Mouse (Mus musculus): ENCODE results near the gene Hmbs. TPM values are rescaled to one million over a fixed set of nuclear protein-coding genes. Genes with fewer than 3 reads are reported as not detected.
A peak's percentile ranks its signal among the peaks of the same experiment; 100 is the strongest.
"Not testable (repeated sequence)": the region's sequence is repeated elsewhere in the genome, so short reads cannot be mapped to it uniquely, and the experiment has no call there.

Hmbs gene
- polyA plus RNA-seq, 1 experiment from 2014 or later: 99.4 TPM

GRCm38 (mm10) chr9:44311136-44312134 lies 32.6 kb downstream of the Hmbs start:
- H3K36me3 ChIP-seq: peaks cover 43% of the 10 kb centered on the region
- no peak overlapping the region for H3K9ac ChIP-seq
- no peaks in the 10 kb centered on the region for H3K27me3 ChIP-seq
- peaks cover 5% of the 10 kb centered on the region; the same call in 1 of the 2 replicates for H3K4me1 ChIP-seq
- no peaks in the 10 kb centered on the region for H3K9me3 ChIP-seq (replicated peaks)
- WGBS: 19% methylated on average over 27 of the region's 27 CpGs
- no peak for ATAC-seq (ENCODE audit: insufficient number of reproducible peaks, low FRiP score, low TSS enrichment, low read depth)
- 0 out of 2 replicates have a peak overlapping the region, but pooled peaks have one; percentile 17 for H3K27ac ChIP-seq (replicated peaks)
- 0 out of 2 replicates have a peak overlapping the region, but pooled peaks have one; percentile 2 for H3K4me2 ChIP-seq (replicated peaks)
- H3K4me3 ChIP-seq (replicated peaks): no peak overlapping the region

- Histone ChIP-seq H3K27ac (replicated peaks) (0 out of 2 replicates have a peak overlapping the region, but pooled peaks have one; percentile 17), H3K36me3 (peaks cover 37% of the 10 kb centered on the region), H3K9ac (no peak overlapping the region), H3K4me3 (replicated peaks) (no peak overlapping the region), H3K27me3 (no peaks in the 10 kb centered on the region), H3K4me2 (replicated peaks) (0 out of 2 replicates have a peak overlapping the region, but pooled peaks have one; percentile 2), H3K9me3 (replicated peaks) (no peaks in the 10 kb centered on the region), H3K4me1 (peaks cover 5% of the 10 kb centered on the region; the same call in 1 of the 2 replicates)
- ATAC-seq (ENCODE audit: insufficient number of reproducible peaks, low FRiP score, low TSS enrichment, low read depth): no peak
- WGBS: 33% methylated on average over 10 of the region's 10 CpGs
These were observed 33.3 kb downstream of the Hmbs start for GRCm38 (mm10) chr9:44310750-44311135.

- WGBS: 54% methylated on average over 3 of the region's 3 CpGs
- peaks cover 27% of the 10 kb centered on the region for H3K36me3 ChIP-seq
- no peak overlapping the region for H3K4me2 ChIP-seq (replicated peaks)
- no peak overlapping the region for H3K27ac ChIP-seq (replicated peaks)
- H3K9ac ChIP-seq: no peak overlapping the region
- no peaks in the 10 kb centered on the region for H3K27me3 ChIP-seq
- H3K4me1 ChIP-seq: peaks cover 7% of the 10 kb centered on the region
- no peak overlapping the region for H3K4me3 ChIP-seq (replicated peaks)
- ATAC-seq (ENCODE audit: insufficient number of reproducible peaks, low FRiP score, low TSS enrichment, low read depth): no peak
- H3K9me3 ChIP-seq (replicated peaks): no peaks in the 10 kb centered on the region
These were observed 34.3 kb downstream of the Hmbs start for GRCm38 (mm10) chr9:44309756-44310155.

- 93% methylated on average over 2 of the region's 2 CpGs for WGBS
- H3K4me3 ChIP-seq (replicated peaks): no peak overlapping the region
- H3K36me3 ChIP-seq: peaks cover 10% of the 10 kb centered on the region
- H3K27ac ChIP-seq (replicated peaks): no peak overlapping the region
- no peaks in the 10 kb centered on the region for H3K9me3 ChIP-seq (replicated peaks)
- no peak overlapping the region for H3K9ac ChIP-seq
- H3K4me1 ChIP-seq: peaks cover 14% of the 10 kb centered on the region
- no peaks in the 10 kb centered on the region for H3K27me3 ChIP-seq
- no peak for ATAC-seq (ENCODE audit: insufficient number of reproducible peaks, low FRiP score, low TSS enrichment, low read depth)
- H3K4me2 ChIP-seq (replicated peaks): no peak overlapping the region
These were observed 36.8 kb downstream of the Hmbs start for GRCm38 (mm10) chr9:44307248-44307647.

- Histone ChIP-seq H3K27ac (replicated peaks) (no peak overlapping the region), H3K4me1 (peaks cover 14% of the 10 kb centered on the region), H3K27me3 (no peaks in the 10 kb centered on the region), H3K36me3 (peaks cover 17% of the 10 kb centered on the region), H3K4me3 (replicated peaks) (no peak overlapping the region), H3K9ac (no peak overlapping the region), H3K4me2 (replicated peaks) (no peak overlapping the region), H3K9me3 (replicated peaks) (no peaks in the 10 kb centered on the region)
- ATAC-seq (ENCODE audit: insufficient number of reproducible peaks, low FRiP score, low TSS enrichment, low read depth): no peak
- WGBS: 87% methylated on average over 6 of the region's 6 CpGs
These were observed 37.5 kb downstream of the Hmbs start for GRCm38 (mm10) chr9:44306532-44306931.

- Histone ChIP-seq H3K9ac (peak within 1 kb of the TSS; percentile 92), H3K4me1 (peaks cover 9% of the 10 kb centered on the region), H3K27ac (replicated peaks) (peak within 1 kb of the TSS; percentile 85), H3K9me3 (replicated peaks) (no peaks in the 10 kb centered on the region), H3K4me3 (replicated peaks) (peak within 1 kb of the TSS; percentile 99), H3K4me2 (replicated peaks) (peak within 1 kb of the TSS; percentile 55), H3K27me3 (no peaks in the 10 kb centered on the region), H3K36me3 (peaks cover 17% of the 10 kb centered on the region)
- WGBS: under 1% methylated on average over 54 of the region's 54 CpGs
- peak; percentile 99 for ATAC-seq (ENCODE audit: insufficient number of reproducible peaks, low FRiP score, low TSS enrichment, low read depth)
These were observed 38.5 kb downstream of the Hmbs start, which contains the start of gene Hinfp for GRCm38 (mm10) chr9:44305466-44306079. Gene Hinfp (minus strand): TSS chr9:44305671.

- H3K27me3 ChIP-seq; ATAC-seq (ENCODE audit: insufficient number of reproducible peaks, low FRiP score, low TSS enrichment, low read depth); H3K9ac ChIP-seq; H3K9me3 ChIP-seq (replicated peaks); H3K4me2 ChIP-seq (replicated peaks); H3K4me1 ChIP-seq; H3K27ac ChIP-seq (replicated peaks); H3K4me3 ChIP-seq (replicated peaks): not testable (repeated sequence)
- peaks cover 66% of the 10 kb centered on the region for H3K36me3 ChIP-seq
- 95% methylated on average over 3 of the region's 3 CpGs for WGBS
These were observed 44.0 kb downstream of the Hmbs start for GRCm38 (mm10) chr9:44300001-44300400.

GRCm38 (mm10) chr9:44292490-44292889 lies 51.5 kb downstream of the Hmbs start:
- ATAC-seq (ENCODE audit: insufficient number of reproducible peaks, low FRiP score, low TSS enrichment, low read depth): no peak
- no peaks in the 10 kb centered on the region for H3K9me3 ChIP-seq (replicated peaks)
- H3K4me3 ChIP-seq (replicated peaks): no peak overlapping the region
- WGBS: 71% methylated on average over 3 of the region's 3 CpGs
- no peak overlapping the region for H3K9ac ChIP-seq
- no peak overlapping the region for H3K27ac ChIP-seq (replicated peaks)
- H3K36me3 ChIP-seq: peaks cover 64% of the 10 kb centered on the region
- H3K4me1 ChIP-seq: peaks cover 15% of the 10 kb centered on the region
- no peak overlapping the region for H3K4me2 ChIP-seq (replicated peaks)
- H3K27me3 ChIP-seq: peaks cover 16% of the 10 kb centered on the region

- peaks cover 26% of the 10 kb centered on the region for H3K4me1 ChIP-seq
- 11% methylated on average over 11 of the region's 11 CpGs for WGBS
- H3K9ac ChIP-seq: no peak overlapping the region
- H3K27ac ChIP-seq (replicated peaks): no peak overlapping the region
- H3K36me3 ChIP-seq: peaks cover 33% of the 10 kb centered on the region
- H3K9me3 ChIP-seq (replicated peaks): no peaks in the 10 kb centered on the region
- H3K4me3 ChIP-seq (replicated peaks): no peak overlapping the region
- peak overlapping the region; percentile 93; the same call in 1 of the 2 replicates for H3K4me2 ChIP-seq (replicated peaks)
- H3K27me3 ChIP-seq: peaks cover 23% of the 10 kb centered on the region
- ATAC-seq (ENCODE audit: insufficient number of reproducible peaks, low FRiP score, low TSS enrichment, low read depth): no peak
These were observed 55.1 kb downstream of the Hmbs start for GRCm38 (mm10) chr9:44288959-44289291.

- peak within 1 kb of the TSS; percentile 65 for H3K9ac ChIP-seq
- peak within 1 kb of the TSS; percentile 62 for H3K4me3 ChIP-seq (replicated peaks)
- H3K9me3 ChIP-seq (replicated peaks): no peaks in the 10 kb centered on the region
- peaks cover 23% of the 10 kb centered on the region for H3K27me3 ChIP-seq
- peak; percentile 16; the same call in 1 of the 2 replicates for ATAC-seq (ENCODE audit: insufficient number of reproducible peaks, low FRiP score, low TSS enrichment, low read depth)
- peaks cover 27% of the 10 kb centered on the region for H3K36me3 ChIP-seq
- WGBS: 1% methylated on average over 38 of the region's 38 CpGs
- H3K4me2 ChIP-seq (replicated peaks): peak within 1 kb of the TSS; percentile 93
- no peak within 1 kb of the TSS for H3K27ac ChIP-seq (replicated peaks)
- peaks cover 26% of the 10 kb centered on the region for H3K4me1 ChIP-seq
These were observed 55.7 kb downstream of the Hmbs start, which contains the start of gene Abcg4 for GRCm38 (mm10) chr9:44288076-44288958. Gene Abcg4 (minus strand): TSS chr9:44288615.
